Mouse (Mus musculus): Measurements from ENCODE around the gene Thoc6. TPM values are rescaled to one million over a fixed set of nuclear protein-coding genes. Genes with fewer than 3 reads are reported as not detected.
A peak's percentile ranks its signal among the peaks of the same experiment; 100 is the strongest.

Gene Thoc6
- polyA plus RNA-seq (2012; fragmentation: generic; extraction: Trizol) = 60.5 TPM
- long read RNA-seq, experiment 1, transcript Thoc6-204 (14 exons, 1,431 nt) = minor isoform, 6 of 31 reads
- long read RNA-seq, experiment 1, transcript Thoc6-201 (13 exons, 1,504 nt) = major isoform, 14 of 31 reads
- long read RNA-seq, experiment 1, partial matches to known transcripts = 8 of 31 reads
- long read RNA-seq, experiment 1, other reads (novel, unspliced or antisense) = 0 of 31 reads
- long read RNA-seq, experiment 2, transcript Thoc6-202 (14 exons, 1,450 nt) = minor isoform, 11 of 93 reads
- long read RNA-seq, experiment 2, transcript Thoc6-201 (13 exons, 1,504 nt) = major isoform, 57 of 93 reads
- long read RNA-seq, experiment 2, transcript Thoc6-204 (14 exons, 1,431 nt) = minor isoform, 8 of 93 reads
- long read RNA-seq, experiment 2, partial matches to known transcripts = 0 of 93 reads
- long read RNA-seq, experiment 2, other reads (novel, unspliced or antisense) = 17 of 93 reads

DNA sequence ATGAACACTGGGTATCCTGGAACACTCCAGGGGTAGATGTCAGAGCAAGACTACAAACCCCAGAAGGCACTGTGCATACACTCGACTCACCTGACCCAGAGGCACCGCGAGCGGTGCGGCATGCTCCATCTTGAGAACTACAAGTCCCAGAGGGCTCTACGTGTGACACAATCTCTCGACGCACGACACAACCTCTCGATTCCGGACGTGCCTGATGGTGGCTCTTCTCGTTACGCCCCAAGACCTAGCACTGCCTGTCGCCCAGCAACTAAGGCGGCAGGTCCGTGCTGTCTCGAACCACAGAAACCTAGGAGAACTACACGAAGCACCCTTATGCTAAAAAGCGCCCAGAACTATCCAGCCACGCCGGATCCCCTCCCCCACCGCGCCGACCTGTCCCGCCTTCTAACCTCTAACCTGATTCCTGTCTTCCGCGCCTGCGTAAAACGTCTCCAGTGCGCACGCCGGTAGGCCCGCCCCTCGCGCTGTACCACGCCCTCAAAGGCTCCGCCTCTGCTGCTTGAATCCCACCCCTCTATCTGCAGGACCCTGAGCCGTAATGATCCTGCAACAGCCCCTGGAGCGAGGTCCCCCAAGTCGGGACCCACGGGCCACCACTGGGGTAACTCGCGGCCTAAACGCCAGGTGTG lies at the start of gene Thoc6, which contains the start of gene Hcfc1r1:
Gene Thoc6 (minus strand): TSS at position 459 of the 650 bp plus-strand sequence.
Gene Hcfc1r1 (plus strand): TSS at position 173 of the 650 bp plus-strand sequence.
- Histone ChIP-seq H3K79me2 (ENCODE audit: control insufficient read depth, insufficient read depth) (peaks cover 74% of the 10 kb centered on the region), H3K27me3 (ENCODE audit: control insufficient read depth, insufficient read depth, insufficient read length) (no peaks in the 10 kb centered on the region), H3K36me3 (ENCODE audit: control insufficient read depth, insufficient read depth) (peaks cover 71% of the 10 kb centered on the region), H3K4me3 (ENCODE audit: insufficient read depth, poor library complexity, severe bottlenecking) (peak within 1 kb of the TSS; percentile 87), H3ac (ENCODE audit: control insufficient read depth, insufficient read length, low read depth) (peak within 1 kb of the TSS; percentile 78), H3K79me3 (ENCODE audit: low read depth) (peaks cover 43% of the 10 kb centered on the region)
- TF ChIP-seq CTCF (IDR thresholded peaks at IDR 0.05; ENCODE audit: control insufficient read depth, insufficient read depth, insufficient read length) (no peak), MYOG (IDR thresholded peaks at IDR 0.05; ENCODE audit: control insufficient read depth, extremely low read depth, insufficient read length) (no peak), USF1 (IDR thresholded peaks at IDR 0.05; ENCODE audit: low read depth) (peak; percentile 52), FOSL1 (IDR thresholded peaks at IDR 0.05; ENCODE audit: insufficient read depth, low read length, poor library complexity, severe bottlenecking) (no peak), CEBPB (IDR thresholded peaks at IDR 0.05; ENCODE audit: low read depth) (peak; percentile 35), MAX (IDR thresholded peaks at IDR 0.05) (no peak), MYOD1 (IDR thresholded peaks at IDR 0.05; ENCODE audit: control insufficient read depth, insufficient read length, low read depth) (no peak)

DNA sequence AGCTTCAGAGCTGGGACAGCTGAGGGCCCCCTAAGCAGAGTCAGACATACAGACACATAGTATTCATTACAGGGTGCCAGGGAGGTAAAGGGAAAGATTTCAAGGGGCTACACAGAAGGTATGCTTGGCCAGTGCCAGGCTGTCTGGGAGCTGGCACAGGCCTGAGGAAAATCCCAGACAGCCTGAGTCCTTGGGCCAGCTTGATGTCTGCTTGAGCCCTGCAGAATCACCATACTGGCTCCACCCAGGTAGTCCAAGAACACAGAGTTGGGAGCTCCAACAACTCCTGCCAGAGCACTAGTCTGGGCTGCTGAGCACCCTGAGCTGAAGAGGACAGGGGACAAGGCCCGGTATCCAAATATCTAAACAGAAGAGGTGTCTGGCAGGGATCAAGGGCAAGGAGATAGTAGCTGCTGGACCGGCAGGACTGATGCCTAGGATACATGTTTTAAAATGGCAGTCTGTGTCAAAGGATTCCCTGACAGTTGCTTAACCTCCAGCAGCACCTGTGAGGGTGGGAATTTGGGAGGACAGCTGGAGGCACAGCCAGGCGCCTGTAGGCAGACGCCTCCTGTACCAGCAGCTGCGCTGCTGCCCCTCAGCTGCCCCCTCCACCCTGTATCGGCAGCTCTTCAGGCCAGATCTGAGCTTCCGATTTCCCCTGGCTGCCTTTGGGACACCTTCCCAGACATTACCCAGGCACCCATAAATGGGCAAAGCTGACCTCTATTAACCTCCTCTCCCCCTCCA lies 48.9 kb upstream of the Thoc6 start, which contains the start of gene 1520401A03Rik:
Gene 1520401A03Rik (minus strand): TSS at position 408 of the 750 bp plus-strand sequence.
- H3K79me3 ChIP-seq (ENCODE audit: low read depth) = peaks cover 3% of the 10 kb centered on the region
- H3K4me3 ChIP-seq (ENCODE audit: insufficient read depth, poor library complexity, severe bottlenecking) = no peak within 1 kb of the TSS
- no peaks in the 10 kb centered on the region for H3K27me3 ChIP-seq (ENCODE audit: control insufficient read depth, insufficient read depth, insufficient read length)
- H3K36me3 ChIP-seq (ENCODE audit: control insufficient read depth, insufficient read depth) = no peaks in the 10 kb centered on the region
- peaks cover 9% of the 10 kb centered on the region for H3K79me2 ChIP-seq (ENCODE audit: control insufficient read depth, insufficient read depth)
- TF ChIP-seq MYOG (IDR thresholded peaks at IDR 0.05; ENCODE audit: control insufficient read depth, extremely low read depth, insufficient read length) = no peak
- TF ChIP-seq FOSL1 (IDR thresholded peaks at IDR 0.05; ENCODE audit: insufficient read depth, low read length, poor library complexity, severe bottlenecking) = no peak
- no peak for TF ChIP-seq MAX (IDR thresholded peaks at IDR 0.05)
- H3ac ChIP-seq (ENCODE audit: control insufficient read depth, insufficient read length, low read depth) = no peak within 1 kb of the TSS

DNA sequence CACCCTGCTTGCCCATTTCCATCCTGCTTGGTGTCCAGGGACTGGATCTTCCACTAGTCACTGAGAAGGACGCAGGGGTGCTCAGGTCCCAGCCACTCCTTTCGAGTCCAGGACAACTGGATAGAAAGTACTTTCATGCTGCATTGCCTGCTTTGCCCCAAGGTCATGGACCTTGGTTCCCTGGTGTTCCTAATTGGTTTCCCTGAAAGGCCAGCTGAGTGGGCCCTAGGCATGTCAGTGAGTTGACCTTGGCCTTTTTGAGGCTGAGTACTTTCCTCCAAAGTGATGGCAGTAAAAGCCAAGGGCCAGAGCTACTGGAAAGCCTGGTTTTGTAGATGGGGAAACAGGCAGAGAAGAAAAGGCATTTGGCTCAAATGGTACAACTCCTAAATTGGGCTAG lies 48.2 kb upstream of the Thoc6 start:
- H3ac ChIP-seq (ENCODE audit: control insufficient read depth, insufficient read length, low read depth) = no peak overlapping the region
- H3K36me3 ChIP-seq (ENCODE audit: control insufficient read depth, insufficient read depth) = no peaks in the 10 kb centered on the region
- H3K79me2 ChIP-seq (ENCODE audit: control insufficient read depth, insufficient read depth) = peaks cover 3% of the 10 kb centered on the region
- no peaks in the 10 kb centered on the region for H3K79me3 ChIP-seq (ENCODE audit: low read depth)
- H3K4me3 ChIP-seq (ENCODE audit: insufficient read depth, poor library complexity, severe bottlenecking) = no peak overlapping the region
- no peaks in the 10 kb centered on the region for H3K27me3 ChIP-seq (ENCODE audit: control insufficient read depth, insufficient read depth, insufficient read length)
- TF ChIP-seq USF1 (IDR thresholded peaks at IDR 0.05; ENCODE audit: low read depth) (no peak), FOSL1 (IDR thresholded peaks at IDR 0.05; ENCODE audit: insufficient read depth, low read length, poor library complexity, severe bottlenecking) (no peak), MAX (IDR thresholded peaks at IDR 0.05) (no peak), MYOD1 (IDR thresholded peaks at IDR 0.05; ENCODE audit: control insufficient read depth, insufficient read length, low read depth) (no peak), CTCF (IDR thresholded peaks at IDR 0.05; ENCODE audit: control insufficient read depth, insufficient read depth, insufficient read length) (no peak), CEBPB (IDR thresholded peaks at IDR 0.05; ENCODE audit: low read depth) (no peak)

DNA sequence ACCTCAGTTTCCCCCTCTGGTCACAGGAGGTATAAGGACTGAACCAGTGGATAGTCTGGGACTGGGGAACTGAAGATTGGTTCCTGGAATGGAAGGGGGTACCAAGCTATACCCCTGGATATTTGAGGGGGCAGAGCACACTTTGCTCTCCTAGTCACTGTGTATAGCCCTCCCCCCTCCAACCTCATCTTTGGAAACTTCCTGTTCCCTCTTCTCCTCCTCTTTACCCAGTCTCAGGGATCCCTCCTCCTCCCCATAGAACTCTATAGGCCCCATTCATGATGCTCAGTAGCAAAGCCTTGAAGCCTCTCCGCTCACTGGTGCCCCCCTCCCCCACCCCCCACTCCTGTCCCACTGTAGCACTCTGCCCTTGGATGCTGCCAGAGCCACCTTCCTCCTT lies 45.8 kb upstream of the Thoc6 start:
- H3K27me3 ChIP-seq (ENCODE audit: control insufficient read depth, insufficient read depth, insufficient read length) = peaks cover 7% of the 10 kb centered on the region
- no peaks in the 10 kb centered on the region for H3K79me3 ChIP-seq (ENCODE audit: low read depth)
- no peak overlapping the region for H3ac ChIP-seq (ENCODE audit: control insufficient read depth, insufficient read length, low read depth)
- no peaks in the 10 kb centered on the region for H3K36me3 ChIP-seq (ENCODE audit: control insufficient read depth, insufficient read depth)
- no peaks in the 10 kb centered on the region for H3K79me2 ChIP-seq (ENCODE audit: control insufficient read depth, insufficient read depth)
- TF ChIP-seq MYOG (IDR thresholded peaks at IDR 0.05; ENCODE audit: control insufficient read depth, extremely low read depth, insufficient read length) (no peak), CTCF (IDR thresholded peaks at IDR 0.05; ENCODE audit: control insufficient read depth, insufficient read depth, insufficient read length) (no peak), CEBPB (IDR thresholded peaks at IDR 0.05; ENCODE audit: low read depth) (no peak), MAX (IDR thresholded peaks at IDR 0.05) (no peak), USF1 (IDR thresholded peaks at IDR 0.05; ENCODE audit: low read depth) (no peak), MYOD1 (IDR thresholded peaks at IDR 0.05; ENCODE audit: control insufficient read depth, insufficient read length, low read depth) (no peak)
- no peak overlapping the region for H3K4me3 ChIP-seq (ENCODE audit: insufficient read depth, poor library complexity, severe bottlenecking)

DNA sequence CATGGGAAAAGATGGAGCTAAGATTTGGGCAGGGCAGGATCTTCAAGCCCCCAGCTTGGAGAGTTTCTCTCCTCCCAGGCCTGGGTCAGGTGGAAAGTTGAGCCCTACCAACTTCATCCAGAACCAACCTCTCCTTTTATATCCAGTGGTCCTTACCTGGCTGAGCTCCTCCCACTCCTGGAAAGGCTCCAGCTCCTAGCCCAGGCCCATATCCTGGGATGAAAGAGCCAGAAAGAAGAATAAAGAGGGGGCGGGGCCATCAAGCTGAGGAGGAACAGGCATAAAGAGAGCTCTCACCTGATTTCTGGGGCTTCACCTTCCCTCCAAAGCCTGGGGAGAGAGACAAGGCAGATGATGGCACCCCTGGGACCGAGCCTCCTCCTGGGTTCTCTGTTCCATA lies 43.3 kb upstream of the Thoc6 start:
- Histone ChIP-seq H3K79me2 (ENCODE audit: control insufficient read depth, insufficient read depth) (no peaks in the 10 kb centered on the region), H3K27me3 (ENCODE audit: control insufficient read depth, insufficient read depth, insufficient read length) (peaks cover 14% of the 10 kb centered on the region), H3ac (ENCODE audit: control insufficient read depth, insufficient read length, low read depth) (no peak overlapping the region), H3K4me3 (ENCODE audit: insufficient read depth, poor library complexity, severe bottlenecking) (no peak overlapping the region), H3K36me3 (ENCODE audit: control insufficient read depth, insufficient read depth) (no peaks in the 10 kb centered on the region), H3K79me3 (ENCODE audit: low read depth) (no peaks in the 10 kb centered on the region)
- TF ChIP-seq FOSL1 (IDR thresholded peaks at IDR 0.05; ENCODE audit: insufficient read depth, low read length, poor library complexity, severe bottlenecking) = no peak
- TF ChIP-seq CEBPB (IDR thresholded peaks at IDR 0.05; ENCODE audit: low read depth) = no peak
- no peak for TF ChIP-seq MYOD1 (IDR thresholded peaks at IDR 0.05; ENCODE audit: control insufficient read depth, insufficient read length, low read depth)
- no peak for TF ChIP-seq MYOG (IDR thresholded peaks at IDR 0.05; ENCODE audit: control insufficient read depth, extremely low read depth, insufficient read length)
- TF ChIP-seq MAX (IDR thresholded peaks at IDR 0.05) = no peak
- TF ChIP-seq USF1 (IDR thresholded peaks at IDR 0.05; ENCODE audit: low read depth) = no peak
- no peak for TF ChIP-seq CTCF (IDR thresholded peaks at IDR 0.05; ENCODE audit: control insufficient read depth, insufficient read depth, insufficient read length)
